Mouse (Mus musculus) megakaryocyte, embryonic 14.5 days (primary cell): ENCODE data around the gene Gm37240.

ENCODE experiments used
- FLI1 ChIP-seq: IDR thresholded peaks from 2 replicates; pipeline ENCODE4 v1.6.1; 2012; ENCODE audit warnings: low read length, inconsistent platforms, mixed read lengths
- GATA1 ChIP-seq: IDR thresholded peaks from 3 replicates; pipeline ENCODE4 v1.6.1; 2012; ENCODE audit warnings: mixed read lengths, low read length, inconsistent platforms, borderline replicate concordance

- TF ChIP-seq GATA1 (no peak), FLI1 (no peak)
These were observed 599.7 kb downstream of the Gm37240 start for GRCm38 (mm10) chr3:85287627-85288026.
